Mouse (Mus musculus) E14TG2a.4 (cell line): ENCODE data around the gene Ring1.

Source experiments
- CTCF ChIP-seq: conservative IDR thresholded peaks from 2 replicates; pipeline ENCODE4 v1.5.1; 2014; ENCODE audit warnings: low read length
- POU5F1 ChIP-seq: IDR thresholded peaks from 2 replicates; pipeline ENCODE4 v1.6.1; 2014; ENCODE audit warnings: low read length, borderline replicate concordance

DNA sequence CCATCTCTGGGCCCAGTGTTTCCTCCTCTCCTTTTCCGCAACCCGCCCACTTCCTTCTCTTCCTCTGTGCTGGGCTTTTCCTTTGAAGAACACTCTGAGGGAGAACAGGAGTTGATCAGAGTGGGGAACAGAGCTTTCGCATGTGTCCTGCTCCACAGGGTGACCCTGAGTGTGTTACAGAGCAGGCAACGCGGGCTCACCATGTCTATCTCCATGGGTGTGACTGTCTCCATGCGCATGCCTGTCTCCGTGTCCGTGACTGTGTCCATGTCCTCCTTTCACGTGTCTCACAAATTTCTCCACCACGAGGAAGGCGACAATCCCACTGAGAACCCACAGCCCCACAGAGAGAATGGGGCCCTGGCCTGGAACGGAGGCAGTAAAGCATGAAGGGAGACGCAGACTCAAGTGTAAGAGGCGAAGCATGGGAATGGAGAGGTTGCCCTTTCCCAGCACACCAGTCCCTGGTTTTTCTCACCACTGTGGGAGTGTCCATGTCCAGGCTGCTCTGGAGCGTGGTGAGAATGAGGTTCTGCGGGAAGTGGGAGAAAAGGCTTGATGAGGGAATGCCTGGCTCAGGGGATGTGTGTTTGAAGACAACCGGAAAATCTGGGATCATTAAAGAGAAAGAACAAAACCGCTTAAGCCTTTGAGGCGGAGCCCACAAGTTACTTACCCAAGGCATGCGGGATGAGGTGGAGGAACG is 5.6 kb upstream of the Ring1 start:
- no peak for TF ChIP-seq CTCF
- TF ChIP-seq POU5F1: no peak
